Mouse (Mus musculus) adrenal gland, adult 8-10 months (tissue): Measurements from ENCODE around the gene Ube2b. TPM values are rescaled to one million over a fixed set of nuclear protein-coding genes. Genes with fewer than 3 reads are reported as not detected.

Experiments used
- DNase-seq: peaks from one replicate; pipeline ENCODE4 v3.0.0; 2022
- total RNA-seq, 4 experiments: library from RNA; stranded (reverse); gene quantifications; 2 replicates each; pipeline ENCODE4 v1.2.4; 2022

Ube2b gene
- total RNA-seq, 4 experiments from 2014 or later, result 124 to 144 (median 140) TPM

DNA sequence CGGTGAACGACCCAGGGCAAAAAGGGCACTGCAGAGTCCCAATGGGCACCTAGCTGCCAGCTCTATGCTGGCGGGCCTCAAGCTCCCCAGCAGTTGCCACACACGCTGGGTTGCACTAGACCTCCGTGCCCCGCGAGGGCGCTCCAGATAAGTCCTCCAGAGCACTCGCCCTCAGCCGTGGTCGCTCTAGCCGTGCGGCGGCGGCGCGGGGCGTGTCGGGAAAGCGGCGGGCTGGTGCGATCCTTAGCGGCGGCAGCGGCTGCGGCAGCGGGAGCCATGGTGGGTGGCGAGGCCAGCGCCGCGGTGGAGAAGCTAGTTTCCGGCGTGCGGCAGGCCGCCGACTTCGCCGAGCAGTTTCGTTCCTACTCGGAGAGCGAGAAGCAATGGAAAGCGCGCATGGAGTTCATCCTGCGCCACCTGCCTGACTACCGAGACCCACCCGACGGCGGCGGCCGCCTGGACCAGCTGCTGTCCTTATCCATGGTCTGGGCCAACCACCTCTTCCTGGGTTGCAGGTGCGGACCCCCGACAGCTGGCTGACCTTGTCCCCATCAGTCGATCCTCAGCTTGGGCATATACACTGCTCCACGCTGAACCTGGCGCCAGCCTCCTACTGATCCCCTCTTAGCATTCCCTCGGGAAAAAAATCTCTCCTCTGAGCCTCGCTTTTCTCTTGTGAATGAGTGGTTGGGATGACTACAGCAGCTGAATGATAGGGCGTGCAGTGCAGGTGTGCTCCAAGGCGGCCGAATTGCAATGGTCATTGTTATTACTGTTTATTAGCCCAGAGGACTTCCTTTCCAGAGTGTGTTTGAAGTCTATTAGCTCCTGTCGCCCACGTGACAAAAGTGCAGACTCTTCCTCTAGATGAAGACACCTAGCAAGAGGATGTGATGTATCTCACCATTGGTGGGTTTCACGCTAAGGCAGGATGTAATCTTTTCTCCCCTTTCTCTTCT, 32.8 kb downstream of the Ube2b start, which contains the start of gene Cdkn2aipnl:
Gene Cdkn2aipnl (plus strand): TSS at position 219 of the 959 bp plus-strand sequence.
- peak; percentile 90 for DNase-seq

DNA sequence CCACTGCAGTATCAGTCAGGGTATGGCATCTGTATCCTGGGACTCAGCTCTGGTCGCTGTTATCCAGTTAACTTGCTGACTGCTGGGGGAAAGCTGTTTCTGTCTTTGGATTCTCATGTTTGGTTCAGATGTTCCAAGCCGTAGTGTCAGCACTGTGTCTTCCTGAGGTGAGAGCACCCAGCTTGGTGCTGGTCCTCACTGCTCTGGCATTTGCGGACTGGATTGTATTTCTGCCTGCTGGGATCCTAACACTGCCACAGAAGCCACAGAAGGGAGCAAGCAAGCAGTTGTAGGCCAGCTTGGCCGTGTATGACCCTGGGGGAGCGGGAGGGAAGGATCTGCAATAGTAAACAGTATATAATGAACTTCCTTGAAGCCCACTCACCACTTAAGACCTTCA, 33.9 kb downstream of the Ube2b start:
- DNase-seq, result no peak

DNA sequence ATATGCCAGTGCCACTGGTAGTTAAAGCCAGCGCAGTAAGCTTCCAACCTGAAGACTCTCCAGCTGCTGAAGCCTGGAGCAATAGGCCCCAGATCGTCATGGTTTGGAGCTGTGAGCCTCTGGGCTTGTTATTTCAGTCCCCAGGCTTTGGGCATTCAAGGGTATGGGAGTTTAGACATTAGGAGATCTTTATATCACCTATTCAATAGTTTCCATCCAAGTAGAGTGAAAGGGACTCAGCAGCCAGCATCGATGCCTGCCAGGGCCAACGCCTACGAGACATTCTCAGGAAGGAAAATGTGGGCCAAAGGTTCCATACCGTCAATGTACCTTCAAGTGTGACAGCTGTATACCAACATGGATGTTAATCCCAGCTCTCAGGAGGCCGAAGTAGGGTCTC, 38.3 kb downstream of the Ube2b start:
- DNase-seq, result no peak

GRCm38 (mm10) chr11:51961761-51962160, 38.8 kb downstream of the Ube2b start:
- no peak for DNase-seq

DNA sequence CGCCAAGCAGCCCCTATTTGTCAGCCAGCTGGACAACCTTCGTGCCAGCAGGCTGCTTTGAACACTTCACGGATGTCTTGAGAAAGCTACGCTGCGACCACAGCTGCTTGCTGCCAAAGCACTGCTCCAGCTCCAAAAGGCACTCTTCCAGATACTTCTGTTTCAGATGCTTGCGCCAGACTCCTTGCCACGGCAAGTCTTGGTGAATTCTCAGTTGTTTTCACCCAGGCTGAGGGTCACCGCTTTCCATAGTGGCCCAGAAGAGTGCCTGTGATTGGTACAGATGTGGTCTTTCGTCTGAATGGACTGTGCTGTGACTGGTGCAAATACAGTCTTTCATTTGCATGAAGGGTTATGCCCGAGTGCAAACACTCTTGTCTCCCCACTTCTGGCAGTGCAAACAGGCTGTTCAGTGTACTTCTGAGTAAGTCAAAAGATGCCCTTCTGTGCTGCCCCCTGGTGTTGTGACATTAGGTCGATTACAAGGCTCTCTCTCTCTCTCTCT, 39.5 kb downstream of the Ube2b start:
- no peak for DNase-seq

DNA sequence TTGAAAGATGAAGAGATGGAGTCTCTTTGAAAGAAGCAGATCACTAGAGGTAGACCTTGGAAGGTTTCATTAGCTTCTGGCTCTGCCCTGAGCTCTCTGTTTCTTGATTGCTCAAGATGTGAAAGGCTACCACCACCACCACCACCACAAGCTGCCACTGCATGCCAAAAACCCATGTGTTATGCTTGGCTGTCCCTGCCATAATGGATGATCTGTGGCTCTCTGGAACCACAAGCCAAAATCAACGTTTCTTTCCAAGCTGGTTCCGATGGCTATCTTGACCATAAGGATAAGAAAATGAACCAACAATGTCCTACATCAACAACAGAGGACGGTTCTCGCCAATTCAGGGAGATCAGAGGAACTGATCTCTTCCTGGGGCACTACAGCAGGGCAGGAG, 40.5 kb downstream of the Ube2b start:
- no peak for DNase-seq

- DNase-seq, result no peak
Measured at GRCm38 (mm10) chr11:51959511-51959910, 41.1 kb downstream of the Ube2b start.

DNA sequence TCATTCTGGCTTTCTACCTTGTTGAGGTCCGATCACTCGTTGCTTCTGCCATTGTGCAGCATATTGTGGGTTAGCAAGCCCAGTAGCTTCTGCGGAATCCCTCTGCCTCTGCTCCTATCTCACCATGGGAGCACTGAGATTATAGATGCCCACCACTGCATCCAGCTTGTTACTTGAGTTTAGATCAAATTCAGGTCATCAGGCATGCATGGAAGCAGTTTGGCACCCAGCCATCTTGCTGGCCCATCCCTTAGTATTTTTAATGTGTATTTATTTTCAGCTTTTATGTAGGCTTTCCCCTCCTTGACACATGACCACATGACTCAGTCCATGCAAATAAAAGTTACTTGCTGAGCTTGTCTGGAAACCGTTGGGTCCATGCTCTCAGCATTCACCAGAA, 42.8 kb downstream of the Ube2b start:
- DNase-seq, result no peak

DNA sequence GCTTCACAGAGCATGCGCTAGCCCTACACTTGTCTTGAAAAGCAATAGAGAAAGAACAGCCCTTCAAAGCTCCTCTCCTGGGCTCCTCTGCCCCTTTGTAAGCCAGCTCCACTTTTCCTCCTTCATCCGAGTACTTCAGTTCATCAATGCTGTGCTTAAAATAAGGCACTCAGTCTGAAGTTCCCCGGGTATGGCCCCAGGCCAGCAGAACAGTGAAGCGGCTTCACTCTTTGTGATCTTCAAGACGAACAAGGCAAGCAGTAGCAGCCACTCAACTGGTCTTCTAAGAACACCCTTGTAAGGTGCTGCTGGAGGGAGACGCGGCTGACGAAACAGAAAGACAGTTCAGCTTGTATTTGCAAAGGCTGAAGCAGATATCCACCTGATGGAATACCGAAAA, 44.5 kb downstream of the Ube2b start:
- no peak for DNase-seq

- no peak for DNase-seq
Measured at GRCm38 (mm10) chr11:51951861-51952420, 48.6 kb downstream of the Ube2b start.

GRCm38 (mm10) chr11:51949919-51950318, 50.6 kb downstream of the Ube2b start:
- DNase-seq, result no peak

GRCm38 (mm10) chr11:51949155-51949840, 51.3 kb downstream of the Ube2b start:
- no peak for DNase-seq

DNA sequence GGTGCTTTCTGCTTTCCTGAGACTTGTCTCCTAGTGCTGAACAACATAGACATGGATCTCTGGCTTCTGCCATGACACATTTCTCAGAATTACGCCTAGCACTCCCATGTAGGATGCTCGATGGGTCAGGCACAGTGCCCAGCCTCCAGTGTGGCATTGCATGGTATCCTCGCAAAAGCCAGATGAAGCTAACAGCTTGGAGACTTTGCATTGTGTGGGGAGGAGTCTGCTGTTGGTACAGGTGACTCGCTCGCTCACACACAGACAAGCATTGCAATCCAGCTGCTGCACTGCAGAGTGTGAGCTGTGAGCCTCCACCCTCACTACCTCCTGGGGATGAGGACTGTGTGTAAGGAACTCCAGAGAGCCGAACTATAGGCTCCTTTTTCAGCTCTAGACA, 54.4 kb downstream of the Ube2b start:
- DNase-seq, result no peak

DNA sequence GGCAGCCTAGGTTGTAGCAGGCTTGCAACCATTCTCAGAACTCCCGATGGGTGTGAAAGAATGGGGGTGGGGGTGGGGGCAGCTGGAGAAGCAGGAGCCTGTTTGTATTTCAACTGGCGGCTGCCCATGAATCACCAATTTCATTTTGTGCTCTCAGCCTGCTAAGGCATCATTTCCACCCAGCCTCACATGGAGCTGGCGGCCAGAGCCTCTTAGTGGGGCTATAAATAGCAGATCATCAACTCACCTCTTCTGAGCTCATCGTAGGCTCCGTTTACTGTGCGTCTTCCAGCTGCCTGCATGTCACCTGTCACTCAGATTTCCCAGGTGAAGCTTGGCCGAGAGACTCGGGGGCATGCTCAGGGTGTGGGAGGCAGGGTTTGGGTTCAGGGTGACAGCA, 55.0 kb downstream of the Ube2b start:
- DNase-seq, result no peak

DNA sequence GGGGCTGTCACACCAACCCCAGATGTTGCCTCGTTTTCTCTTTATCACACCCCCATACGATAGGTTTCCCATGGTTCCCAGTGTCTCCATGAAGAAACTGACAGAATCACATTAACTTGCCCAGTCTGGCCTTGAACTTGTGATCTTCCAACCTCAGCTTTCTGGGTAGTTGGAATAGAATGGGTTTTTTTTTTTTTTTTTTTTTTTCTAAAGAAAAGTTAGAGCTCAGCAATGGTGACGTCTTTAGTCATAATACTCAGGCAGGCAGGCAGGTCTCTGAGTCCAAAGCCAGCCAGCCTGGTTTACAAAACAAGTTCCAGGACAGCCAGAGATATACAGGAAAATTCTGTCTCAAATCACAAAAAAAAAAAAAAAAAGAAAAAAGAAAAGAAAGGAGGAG, 56.3 kb downstream of the Ube2b start:
- no peak for DNase-seq

DNA sequence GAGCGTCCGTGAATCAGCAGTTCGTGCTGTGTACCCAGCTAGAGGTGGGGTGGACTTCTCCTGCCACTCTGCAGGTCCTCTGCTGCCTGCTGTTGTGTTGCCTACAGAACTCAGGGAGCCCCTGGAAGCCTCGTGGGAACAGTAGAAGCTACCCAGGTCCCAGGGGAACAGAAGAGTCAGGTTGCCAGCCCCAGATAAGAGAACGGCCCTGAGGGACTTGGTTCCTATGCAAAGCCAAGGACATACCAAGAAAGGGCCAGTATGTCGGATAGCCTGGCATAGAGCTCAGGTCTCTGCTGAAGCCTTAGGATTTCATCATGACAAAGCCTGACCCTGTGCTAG, 57.1 kb downstream of the Ube2b start:
- no peak for DNase-seq

- DNase-seq, result no peak
Measured at GRCm38 (mm10) chr11:51942602-51943499, 57.7 kb downstream of the Ube2b start.

GRCm38 (mm10) chr11:51940511-51940955, 60.0 kb downstream of the Ube2b start:
- no peak for DNase-seq

DNA sequence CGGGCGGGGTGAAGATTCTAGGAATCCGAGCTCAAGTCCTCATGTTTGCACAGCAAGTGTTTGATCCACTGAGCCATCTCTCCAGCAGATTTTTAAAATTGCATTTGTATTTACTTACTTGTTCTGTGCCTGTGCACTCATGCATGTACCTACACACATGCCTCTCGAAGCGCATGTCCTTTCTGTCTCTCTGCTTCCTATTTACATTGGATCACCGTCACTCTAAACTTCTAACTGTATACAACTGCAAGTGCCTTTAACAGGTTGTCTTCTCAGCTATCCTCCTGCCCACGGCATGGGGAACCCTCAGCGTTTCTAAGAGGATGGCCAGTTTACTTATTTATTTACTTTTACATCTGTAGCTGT, 61.0 kb downstream of the Ube2b start:
- no peak for DNase-seq

GRCm38 (mm10) chr11:51938817-51939589, 61.6 kb downstream of the Ube2b start:
- no peak for DNase-seq

- no peak for DNase-seq
Measured at GRCm38 (mm10) chr11:51937361-51937781, 63.2 kb downstream of the Ube2b start.
